Mouse (Mus musculus) intestine, embryonic 16.5 days (tissue): ENCODE data around the gene Smpd2. TPM values are rescaled to one million over a fixed set of nuclear protein-coding genes. Genes with fewer than 3 reads are reported as not detected.
A peak's percentile ranks its signal among the peaks of the same experiment; 100 is the strongest.

Experiments
- ATAC-seq: fragments of 200-750 bp; cut with Nextera tagmentation; 2 replicates; pipeline ENCODE4 v1.8.0; 2017; ENCODE audit warnings: moderate TSS enrichment, moderate library complexity
- H3K27ac ChIP-seq: fragments of 300-500 bp; sonication (generic); 2 replicates; pipeline ENCODE4 v1.5.1; 2014; ENCODE audit warnings: mild to moderate bottlenecking, low read length
- H3K27me3 ChIP-seq: fragments of 300-500 bp; sonication (generic); replicated peaks from 2 replicates; pipeline ENCODE4 v1.6.1; 2014; ENCODE audit warnings: low read length, control low read depth, mixed read lengths; ENCODE audit not compliant: control insufficient read depth, insufficient read depth
- H3K36me3 ChIP-seq: fragments of 300-500 bp; sonication (generic); 2 replicates; pipeline ENCODE4 v1.6.1; 2014; ENCODE audit warnings: low read length, control low read depth; ENCODE audit not compliant: control insufficient read depth, insufficient read depth
- H3K4me1 ChIP-seq: fragments of 300-500 bp; sonication (generic); 2 replicates; pipeline ENCODE4 v1.6.1; 2014; ENCODE audit warnings: low read length, control low read depth, mixed read lengths; ENCODE audit not compliant: control insufficient read depth, insufficient read depth
- H3K4me2 ChIP-seq: fragments of 300-500 bp; sonication (generic); 2 replicates; pipeline ENCODE4 v1.6.1; 2014; ENCODE audit warnings: low read depth, low read length, control low read depth
- H3K4me3 ChIP-seq: fragments of 300-500 bp; sonication (generic); 2 replicates; pipeline ENCODE4 v1.5.1; 2014; ENCODE audit warnings: mild to moderate bottlenecking, low read length
- H3K9ac ChIP-seq: fragments of 300-500 bp; sonication (generic); 2 replicates; pipeline ENCODE4 v1.6.1; 2014; ENCODE audit warnings: low read depth, low read length
- H3K9me3 ChIP-seq: fragments of 300-500 bp; sonication (generic); 2 replicates; pipeline ENCODE4 v1.6.1; 2016; ENCODE audit warnings: low read length, control low read depth; ENCODE audit not compliant: control insufficient read depth
- WGBS: fragments of 180-500 bp; shearing (Covaris S2); extraction: QIAGEN DNeasy Blood & Tissue Kit; methylation state at CpG from one replicate; pipeline ENCODE4 v1.1.7; 2014; 5-methylcytosine and 5-hydroxymethylcytosine counted together
- polyA plus RNA-seq: library from polyadenylated mRNA; unstranded; fragments of >200 nt; fragmentation: Nextera tagmentation; extraction: Ambion mirVana; gene quantifications from 2 replicates; pipeline ENCODE4 v1.2.1, GENCODE M21; 2015

Gene Smpd2
- polyA plus RNA-seq, 1 experiment from 2014 or later, result 62.7 TPM

- Histone ChIP-seq H3K9ac (no peak overlapping the region), H3K4me3 (no peak overlapping the region), H3K4me1 (peaks cover 23% of the 10 kb centered on the region), H3K27me3 (no peaks in the 10 kb centered on the region), H3K9me3 (no peaks in the 10 kb centered on the region), H3K4me2 (no peak overlapping the region), H3K27ac (no peak overlapping the region), H3K36me3 (peaks cover 3% of the 10 kb centered on the region)
- WGBS, result 86% methylated on average over 3 of the region's 3 CpGs
- no peak for ATAC-seq
Measured at GRCm38 (mm10) chr10:41479961-41480360, 10.2 kb downstream of the Smpd2 start.

- H3K4me2 ChIP-seq, result peak overlapping the region; percentile 88
- peaks cover 32% of the 10 kb centered on the region for H3K4me1 ChIP-seq
- ATAC-seq, result peak; percentile 67
- no peaks in the 10 kb centered on the region for H3K27me3 ChIP-seq
- peak overlapping the region; percentile 57 for H3K4me3 ChIP-seq
- peak overlapping the region; percentile 86 for H3K27ac ChIP-seq
- H3K36me3 ChIP-seq, result peaks cover 3% of the 10 kb centered on the region; the same call in 1 of the 2 replicates
- peak overlapping the region; percentile 69 for H3K9ac ChIP-seq
- no peaks in the 10 kb centered on the region for H3K9me3 ChIP-seq
- WGBS, result 5% methylated on average over 20 of the region's 20 CpGs
Measured at GRCm38 (mm10) chr10:41477278-41478181, 12.6 kb downstream of the Smpd2 start.

- ATAC-seq, result 0 out of 2 replicates have a peak, but pooled peaks have one; percentile 1
- peak overlapping the region; percentile 88 for H3K4me2 ChIP-seq
- peak overlapping the region; percentile 57 for H3K4me3 ChIP-seq
- no peaks in the 10 kb centered on the region; the same call in 1 of the 2 replicates for H3K36me3 ChIP-seq
- H3K9me3 ChIP-seq, result no peaks in the 10 kb centered on the region
- 1% methylated on average over 9 of the region's 9 CpGs for WGBS
- peak overlapping the region; percentile 69 for H3K9ac ChIP-seq
- H3K27ac ChIP-seq, result peak overlapping the region; percentile 86
- peaks cover 32% of the 10 kb centered on the region for H3K4me1 ChIP-seq
- no peaks in the 10 kb centered on the region for H3K27me3 ChIP-seq
Measured at GRCm38 (mm10) chr10:41477018-41477277, 13.2 kb downstream of the Smpd2 start.

- Histone ChIP-seq H3K27ac (peak within 1 kb of the TSS; percentile 86), H3K27me3 (no peaks in the 10 kb centered on the region), H3K9ac (peak within 1 kb of the TSS; percentile 69), H3K36me3 (no peaks in the 10 kb centered on the region; the same call in 1 of the 2 replicates), H3K9me3 (no peaks in the 10 kb centered on the region), H3K4me3 (peak within 1 kb of the TSS; percentile 57), H3K4me2 (peak within 1 kb of the TSS; percentile 88), H3K4me1 (peaks cover 32% of the 10 kb centered on the region)
- peak; percentile 63 for ATAC-seq
- under 1% methylated on average over 35 of the region's 35 CpGs for WGBS
Measured at GRCm38 (mm10) chr10:41476171-41477017, 13.8 kb downstream of the Smpd2 start, which contains the start of gene Mical1. TSS of gene Mical1 (plus strand) at chr10:41476314.

- Histone ChIP-seq H3K4me2 (no peak overlapping the region), H3K9ac (peak overlapping the region; percentile 27; the same call in 1 of the 2 replicates), H3K36me3 (no peaks in the 10 kb centered on the region), H3K9me3 (no peaks in the 10 kb centered on the region), H3K27ac (peak overlapping the region; percentile 71), H3K4me1 (peaks cover 38% of the 10 kb centered on the region), H3K27me3 (no peaks in the 10 kb centered on the region), H3K4me3 (no peak overlapping the region)
- ATAC-seq, result no peak
- 64% methylated on average over 1 of the region's 1 CpGs for WGBS
Measured at GRCm38 (mm10) chr10:41474981-41475391, 15.2 kb downstream of the Smpd2 start.

- Histone ChIP-seq H3K27me3 (no peaks in the 10 kb centered on the region), H3K9me3 (no peaks in the 10 kb centered on the region), H3K4me1 (peaks cover 38% of the 10 kb centered on the region), H3K4me2 (no peak overlapping the region), H3K4me3 (no peak overlapping the region), H3K36me3 (no peaks in the 10 kb centered on the region), H3K9ac (no peak overlapping the region), H3K27ac (peak overlapping the region; percentile 55; the same call in 1 of the 2 replicates)
- ATAC-seq, result no peak
- 71% methylated on average over 6 of the region's 6 CpGs for WGBS
Measured at GRCm38 (mm10) chr10:41473782-41474468, 16.2 kb downstream of the Smpd2 start.

GRCm38 (mm10) chr10:41472962-41473481 is 17.1 kb downstream of the Smpd2 start:
- WGBS, result 62% methylated on average over 5 of the region's 5 CpGs
- H3K4me3 ChIP-seq, result no peak overlapping the region
- no peak for ATAC-seq
- H3K4me2 ChIP-seq, result no peak overlapping the region
- peaks cover 37% of the 10 kb centered on the region for H3K4me1 ChIP-seq
- H3K27ac ChIP-seq, result no peak overlapping the region
- no peaks in the 10 kb centered on the region for H3K27me3 ChIP-seq
- no peaks in the 10 kb centered on the region for H3K36me3 ChIP-seq
- no peak overlapping the region for H3K9ac ChIP-seq
- no peaks in the 10 kb centered on the region for H3K9me3 ChIP-seq

- no peak for ATAC-seq
- Histone ChIP-seq H3K4me1 (peaks cover 35% of the 10 kb centered on the region), H3K4me2 (no peak overlapping the region)
Measured at GRCm38 (mm10) chr10:41472534-41472933, 17.6 kb downstream of the Smpd2 start.

More at GRCm38 (mm10) chr10:41472534-41472933, 17.6 kb downstream of the Smpd2 start:
- Histone ChIP-seq H3K9me3 (no peaks in the 10 kb centered on the region), H3K36me3 (no peaks in the 10 kb centered on the region), H3K9ac (no peak overlapping the region), H3K27ac (no peak overlapping the region), H3K4me3 (no peak overlapping the region), H3K27me3 (no peaks in the 10 kb centered on the region)
